Mouse (Mus musculus) kidney, adult 2 months (tissue): ENCODE measurements around the gene Gm8126.
"Not testable (repeated sequence)": the region's sequence is repeated elsewhere in the genome, so short reads cannot be mapped to it uniquely, and the experiment has no call there.

Experiments
- CTCF ChIP-seq: fragments of 200-500 bp; conservative IDR thresholded peaks from 2 replicates; pipeline ENCODE4 v1.5.1; 2011; ENCODE audit warnings: low read depth, mild to moderate bottlenecking, control low read depth, low read length, moderate library complexity, mixed read lengths; ENCODE audit not compliant: insufficient read depth, insufficient read length
- POLR2A ChIP-seq: fragments of 200-500 bp; IDR thresholded peaks from one replicate; pipeline ENCODE4 v1.6.1; 2011; ENCODE audit warnings: low read depth, low read length, control low read depth

GRCm38 (mm10) chr14:43256511-43256910, 1.9 kb upstream of the Gm8126 start:
- not testable (repeated sequence) for TF ChIP-seq POLR2A, CTCF
